In genomic region chr8:13521392-13521791, GRCm38 (mm10) we compare ENCODE assay signal across 24 mouse cellular contexts. TPM values are rescaled to one million over a fixed set of nuclear protein-coding genes. Genes with fewer than 3 reads are reported as not detected.
DNase-seq lines count a peak whose midpoint lies in the region; ATAC-seq lines count a peak whose summit lies in the region.
"Had no signal": no experiment of that assay in that cellular context is flagged by ENCODE, and none has a peak within 500 bp of the region (broad histone marks: within the 10 kb centered on the region; RNA-seq: fewer than 3 reads in every experiment).

No protein-coding gene starts in this region.

- WGBS in liver, embryonic 11.5 days: 49% methylated on average over 7 of the region's 7 CpGs
- 57% methylated on average over 7 of the region's 7 CpGs for WGBS in liver, embryonic 12.5 days (ENCODE audit: insufficient replicate concordance)

- H3K9ac ChIP-seq in liver, embryonic 11.5 days (ENCODE audit: low read depth, low read length): no peak overlapping the region
- H3K9ac ChIP-seq in liver, embryonic 12.5 days: no peak overlapping the region
- H3K9ac ChIP-seq: embryonic facial prominence, embryonic 12.5 days; hindbrain, embryonic 13.5 days; limb, embryonic 12.5 days; liver, postnatal 0 days; midbrain, embryonic 12.5 days; neural tube, embryonic 15.5 days had no signal

- H3K4me2 ChIP-seq in liver, embryonic 11.5 days: no peak overlapping the region
- no peak overlapping the region for H3K4me2 ChIP-seq in liver, embryonic 12.5 days
- H3K4me2 ChIP-seq: embryonic facial prominence, embryonic 12.5 days; hindbrain, embryonic 13.5 days; limb, embryonic 12.5 days; midbrain, embryonic 12.5 days; neural tube, embryonic 15.5 days had no signal

- no peaks in the 10 kb centered on the region for H3K4me1 ChIP-seq in liver, embryonic 11.5 days (replicated peaks; ENCODE audit: control insufficient read depth, insufficient read depth, low read length)
- no peaks in the 10 kb centered on the region for H3K4me1 ChIP-seq in liver, embryonic 12.5 days
- H3K4me1 ChIP-seq: embryonic facial prominence, embryonic 12.5 days; forebrain, embryonic 10.5 days; hindbrain, embryonic 13.5 days; limb, embryonic 12.5 days; midbrain, embryonic 12.5 days; neural tube, embryonic 15.5 days had no signal

- H3K9me3 ChIP-seq in liver, embryonic 11.5 days (ENCODE audit: control insufficient read depth, low read length): no peaks in the 10 kb centered on the region
- no peaks in the 10 kb centered on the region for H3K9me3 ChIP-seq in liver, embryonic 12.5 days (replicated peaks)
- H3K9me3 ChIP-seq: embryonic facial prominence, embryonic 12.5 days; forebrain, embryonic 10.5 days; hindbrain, embryonic 13.5 days; limb, embryonic 12.5 days; neural tube, embryonic 15.5 days had no signal

- no peak overlapping the region for H3K27ac ChIP-seq in liver, embryonic 11.5 days (ENCODE audit: low read depth, low read length)
- H3K27ac ChIP-seq in liver, embryonic 12.5 days: no peak overlapping the region
- H3K27ac ChIP-seq: embryonic facial prominence, embryonic 12.5 days; forebrain, embryonic 10.5 days; hindbrain, embryonic 13.5 days; limb, embryonic 12.5 days; macrophage; midbrain, embryonic 12.5 days; neural tube, embryonic 15.5 days had no signal

- H3K36me3 ChIP-seq in liver, embryonic 11.5 days (ENCODE audit: control insufficient read depth, insufficient read depth, low read length): no peaks in the 10 kb centered on the region
- H3K36me3 ChIP-seq in liver, embryonic 12.5 days: no peaks in the 10 kb centered on the region
- H3K36me3 ChIP-seq: embryonic facial prominence, embryonic 12.5 days; forebrain, embryonic 10.5 days; hindbrain, embryonic 13.5 days; limb, embryonic 12.5 days; midbrain, embryonic 12.5 days; neural tube, embryonic 15.5 days had no signal

- no peaks in the 10 kb centered on the region for H3K27me3 ChIP-seq in liver, embryonic 11.5 days (replicated peaks; ENCODE audit: control insufficient read depth, insufficient read depth, low read length)
- H3K27me3 ChIP-seq in liver, embryonic 12.5 days (replicated peaks): no peaks in the 10 kb centered on the region
- H3K27me3 ChIP-seq: embryonic facial prominence, embryonic 12.5 days; hindbrain, embryonic 13.5 days; midbrain, embryonic 12.5 days; neural tube, embryonic 15.5 days had no signal

- no peak for ATAC-seq in liver, embryonic 11.5 days (replicated peaks; ENCODE audit: low FRiP score)
- ATAC-seq in liver, embryonic 12.5 days: no peak
- ATAC-seq: liver, postnatal 0 days had no signal

- H3K4me3 ChIP-seq in liver, embryonic 11.5 days (ENCODE audit: low read depth, low read length): no peak overlapping the region
- H3K4me3 ChIP-seq in liver, embryonic 12.5 days: no peak overlapping the region
- H3K4me3 ChIP-seq: embryonic facial prominence, embryonic 12.5 days; forebrain, embryonic 10.5 days; hindbrain, embryonic 13.5 days; limb, embryonic 12.5 days; midbrain, embryonic 12.5 days; neural tube, embryonic 15.5 days had no signal

- DNase-seq in adrenal gland, postnatal 10 days: peak; percentile 49
- no peak for DNase-seq in adrenal gland, postnatal 4 days (ENCODE audit: low spot score in 2 of 2)
- peak; percentile 20 for DNase-seq in liver, embryonic 11.5 days (ENCODE audit: low spot score)
- peak; percentile 42 for DNase-seq in gonadal fat pad, adult 2 months (ENCODE audit: low read depth)
- no peak for DNase-seq in ovary, adult 18-20 months (ENCODE audit: low spot score)
- DNase-seq in layer of hippocampus, postnatal 10 days (ENCODE audit: low spot score in 2 of 2): no peak
- no peak for DNase-seq in layer of hippocampus, postnatal 14 days (ENCODE audit: low spot score in 2 of 2)
- DNase-seq: B cell, adult 2 months; cerebellum, postnatal 36 days; gastrocnemius, postnatal 25 days; kidney, adult 8-10 months; liver, postnatal 0 days; retina, postnatal 1 day; thymus, adult 2 months had no signal

RNA-seq across cellular contexts. Expression of gene Gas6, which starts 27.1 kb away (rescaled TPM):
- total RNA-seq in adrenal gland, postnatal 10 days (2021): 10 to 100 TPM; 98.1 to 99.0 TPM
- total RNA-seq in adrenal gland, postnatal 4 days (2021): 100 to 1,000 TPM; 158 to 160 TPM
- 3.8 and 5.5 TPM in 2 replicates for polyA plus RNA-seq in liver, embryonic 11.5 days (2014; fragmentation: Nextera tagmentation; extraction: Ambion mirVana)
- 4.5 and 4.6 TPM in 2 replicates for polyA plus RNA-seq in liver, embryonic 12.5 days (2016; fragmentation: Nextera tagmentation; extraction: Ambion mirVana)
- 147 and 154 TPM in 2 replicates for polyA plus RNA-seq in gonadal fat pad, adult 2 months (2012; rRNA removed)
- total RNA-seq in layer of hippocampus, postnatal 10 days (2021): 100 to 1,000 TPM; 105 to 116 TPM
- 100 to 1,000 TPM; 104 to 115 TPM for total RNA-seq in layer of hippocampus, postnatal 14 days (2021)

RNA-seq across cellular contexts. Expression of gene 1700029H14Rik, which starts 40.9 kb away (rescaled TPM):
- not detected for total RNA-seq in adrenal gland, postnatal 10 days (2021)
- under 1 TPM; 0.22 to 0.37 TPM for total RNA-seq in adrenal gland, postnatal 4 days (2021)
- polyA plus RNA-seq in liver, embryonic 11.5 days (2014; fragmentation: Nextera tagmentation; extraction: Ambion mirVana): not detected in 2 replicates
- polyA plus RNA-seq in liver, embryonic 12.5 days (2016; fragmentation: Nextera tagmentation; extraction: Ambion mirVana): not detected in 2 replicates
- 3.1 and 3.4 TPM in 2 replicates for polyA plus RNA-seq in gonadal fat pad, adult 2 months (2012; rRNA removed)
- not detected for total RNA-seq in layer of hippocampus, postnatal 10 days (2021)
- total RNA-seq in layer of hippocampus, postnatal 14 days (2021): 1 to 10 TPM in 1 of 2 experiments, under 1 TPM in 1; 0.41 to 1.3 TPM
- total RNA-seq: gastrocnemius, postnatal 25 days; left cerebral cortex, adult 18-20 months had no signal
- polyA plus RNA-seq: embryonic facial prominence, embryonic 12.5 days; forebrain, embryonic 10.5 days; heart, postnatal 0 days; hindbrain, embryonic 13.5 days; limb, embryonic 12.5 days; liver, postnatal 0 days; macrophage; midbrain, embryonic 12.5 days; neural tube, embryonic 15.5 days had no signal

Comparison
In these comparisons a context has a peak if more than half of its experiments do, and no peak if none do; other contexts are left out.
1. DNase-seq: peak in adrenal gland, postnatal 10 days (single experiment), liver, embryonic 11.5 days (single experiment) and gonadal fat pad, adult 2 months (single experiment); none in adrenal gland, postnatal 4 days (0 of 2), ovary, adult 18-20 months (single experiment), layer of hippocampus, postnatal 10 days (0 of 2) and layer of hippocampus, postnatal 14 days (0 of 2).